Mouse (Mus musculus) myocyte (in vitro differentiated cells): ENCODE data around the gene Ints14. TPM values are rescaled to one million over a fixed set of nuclear protein-coding genes. Genes with fewer than 3 reads are reported as not detected.

ENCODE experiments used
- H3K27me3 ChIP-seq: one replicate; pipeline ENCODE4 v1.6.1; 2011; ENCODE audit not compliant: control insufficient read depth, insufficient read depth, insufficient read length
- H3K36me3 ChIP-seq: one replicate; pipeline ENCODE4 v1.6.1; 2011; ENCODE audit not compliant: control insufficient read depth, insufficient read depth
- H3K4me2 ChIP-seq: one replicate; pipeline ENCODE4 v1.6.1; 2011; ENCODE audit warnings: low read depth, control low read depth
- H3K4me3 ChIP-seq: one replicate; pipeline ENCODE4 v1.5.1; 2011; ENCODE audit warnings: mild to moderate bottlenecking, control low read depth, moderate library complexity
- H3K79me2 ChIP-seq: one replicate; pipeline ENCODE4 v1.6.1; 2011; ENCODE audit not compliant: control insufficient read depth, insufficient read depth
- H3ac ChIP-seq: one replicate; pipeline ENCODE4 v1.6.1; 2011; ENCODE audit not compliant: control insufficient read depth, insufficient read length
- CEBPB ChIP-seq: IDR thresholded peaks from 2 replicates; pipeline ENCODE4 v1.6.1; 2011; ENCODE audit warnings: mild to moderate bottlenecking, moderate library complexity; ENCODE audit not compliant: poor library complexity, insufficient read depth, severe bottlenecking
- E2F4 ChIP-seq: IDR thresholded peaks from one replicate; pipeline ENCODE4 v1.6.1; 2011; ENCODE audit warnings: mild to moderate bottlenecking, control low read depth, moderate library complexity; ENCODE audit not compliant: insufficient read depth
- MAX ChIP-seq: IDR thresholded peaks from one replicate; pipeline ENCODE4 v1.6.1; 2011; ENCODE audit warnings: low read depth, mild to moderate bottlenecking, control low read depth
- MYOD1 ChIP-seq, 3 experiments: IDR thresholded peaks; one replicate each; pipeline ENCODE4 v1.6.1; 2011; ENCODE audit warnings: control low read depth in 2 of 3, low read depth in 2 of 3, mild to moderate bottlenecking in 2 of 3, moderate library complexity in 1 of 3; ENCODE audit not compliant: insufficient read length in 2 of 3, control insufficient read depth in 1 of 3
- MYOG ChIP-seq, 3 experiments: IDR thresholded peaks; one replicate each; pipeline ENCODE4 v1.6.1; 2011; ENCODE audit warnings: control low read depth in 2 of 3, low read depth in 2 of 3, mild to moderate bottlenecking in 2 of 3; ENCODE audit not compliant: insufficient read length in 2 of 3, control insufficient read depth in 1 of 3, insufficient read depth in 1 of 3
- POLR2A ChIP-seq: IDR thresholded peaks from one replicate; pipeline ENCODE4 v1.6.1; 2011; ENCODE audit warnings: low read depth, mild to moderate bottlenecking, control low read depth, moderate library complexity; ENCODE audit not compliant: insufficient read length
- POLR2AphosphoS2 ChIP-seq: IDR thresholded peaks from one replicate; pipeline ENCODE4 v1.6.1; 2011; ENCODE audit warnings: low read depth, control low read depth; ENCODE audit not compliant: insufficient read length
- REST ChIP-seq: IDR thresholded peaks from one replicate; pipeline ENCODE4 v1.6.1; 2011; ENCODE audit warnings: mild to moderate bottlenecking, control low read depth, moderate library complexity; ENCODE audit not compliant: insufficient read depth, insufficient read length
- SRF ChIP-seq: IDR thresholded peaks from one replicate; pipeline ENCODE4 v1.6.1; 2011; ENCODE audit warnings: low read depth; ENCODE audit not compliant: control insufficient read depth, insufficient read length
- TCF12 ChIP-seq: IDR thresholded peaks from one replicate; pipeline ENCODE4 v1.6.1; 2011; ENCODE audit warnings: mild to moderate bottlenecking, control low read depth; ENCODE audit not compliant: poor library complexity, insufficient read depth, severe bottlenecking
- TCF3 ChIP-seq: IDR thresholded peaks from one replicate; pipeline ENCODE4 v1.6.1; 2011; ENCODE audit warnings: low read depth, control low read depth; ENCODE audit not compliant: insufficient read length
- USF1 ChIP-seq: IDR thresholded peaks from one replicate; pipeline ENCODE4 v1.6.1; 2011; ENCODE audit warnings: low read depth, mild to moderate bottlenecking, control low read depth, moderate library complexity
- polyA plus RNA-seq: library from polyadenylated mRNA; unstranded; fragments of >200 nt; fragmentation: generic; extraction: Trizol; gene quantifications from one replicate; pipeline ENCODE4 v1.2.1, GENCODE M21; 2012; ENCODE audit warnings: missing spikeins

Gene Ints14
- polyA plus RNA-seq, 1 experiment, result 19.4 TPM

GRCm38 (mm10) chr9:64934015-64934754 lies 26.5 kb upstream of the Ints14 start:
- no peak for TF ChIP-seq USF1
- no peak for TF ChIP-seq TCF3
- TF ChIP-seq POLR2AphosphoS2, result no peak
- TF ChIP-seq E2F4, result no peak
- no peak for TF ChIP-seq CEBPB
- TF ChIP-seq MYOG (IDR thresholded peaks at IDR 0.05; ENCODE audit: control insufficient read depth in 1 of 3, insufficient read depth in 1 of 3, insufficient read length in 2 of 3, low read depth in 2 of 3), result peak in 1 of 3 experiments; percentile 7
- H3K79me2 ChIP-seq, result no peaks in the 10 kb centered on the region
- H3ac ChIP-seq, result no peak overlapping the region
- no peak overlapping the region for H3K4me2 ChIP-seq
- peaks cover 19% of the 10 kb centered on the region for H3K27me3 ChIP-seq
- no peaks in the 10 kb centered on the region for H3K36me3 ChIP-seq
- H3K4me3 ChIP-seq, result no peak overlapping the region

DNA sequence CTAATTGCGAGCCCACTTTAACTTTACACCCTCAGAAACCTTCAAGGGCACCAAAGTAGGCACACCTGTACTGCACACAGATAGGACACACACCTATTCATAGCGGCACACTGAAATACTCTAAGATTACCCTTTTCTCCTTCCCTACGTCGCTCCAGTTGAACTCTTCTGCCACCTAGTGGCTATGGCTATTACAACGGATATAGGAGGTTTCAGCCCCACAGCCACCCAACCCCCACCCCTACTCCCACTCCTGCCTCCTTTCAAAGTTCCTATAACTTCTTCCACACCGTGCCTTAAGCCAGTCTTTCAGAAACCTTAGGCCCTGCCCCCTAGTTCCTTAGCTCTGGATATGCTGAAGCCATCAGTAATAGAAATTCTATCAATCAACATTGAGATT lies 24.2 kb upstream of the Ints14 start:
- TF ChIP-seq POLR2AphosphoS2 (no peak), MYOD1 (IDR thresholded peaks at IDR 0.05; ENCODE audit: control insufficient read depth in 1 of 3, insufficient read length in 2 of 3, low read depth in 2 of 3) (no peak), POLR2A (no peak), E2F4 (no peak), MYOG (IDR thresholded peaks at IDR 0.05; ENCODE audit: control insufficient read depth in 1 of 3, insufficient read depth in 1 of 3, insufficient read length in 2 of 3, low read depth in 2 of 3) (no peak), CEBPB (no peak), TCF3 (no peak), REST (no peak), TCF12 (no peak), USF1 (no peak), MAX (no peak), SRF (no peak)
- H3K4me2 ChIP-seq, result peak overlapping the region; percentile 36
- no peaks in the 10 kb centered on the region for H3K79me2 ChIP-seq
- H3K27me3 ChIP-seq, result peaks cover 23% of the 10 kb centered on the region
- H3ac ChIP-seq, result no peak overlapping the region
- H3K36me3 ChIP-seq, result no peaks in the 10 kb centered on the region
- H3K4me3 ChIP-seq, result no peak overlapping the region

GRCm38 (mm10) chr9:64937491-64937890 lies 23.2 kb upstream of the Ints14 start:
- Histone ChIP-seq H3K4me2 (no peak overlapping the region), H3K27me3 (peaks cover 21% of the 10 kb centered on the region), H3K4me3 (no peak overlapping the region), H3ac (no peak overlapping the region), H3K36me3 (no peaks in the 10 kb centered on the region), H3K79me2 (no peaks in the 10 kb centered on the region)
- TF ChIP-seq POLR2A, result no peak
- no peak for TF ChIP-seq REST
- no peak for TF ChIP-seq MYOG (IDR thresholded peaks at IDR 0.05; ENCODE audit: control insufficient read depth in 1 of 3, insufficient read depth in 1 of 3, insufficient read length in 2 of 3, low read depth in 2 of 3)
- no peak for TF ChIP-seq USF1

- Histone ChIP-seq H3K36me3 (no peaks in the 10 kb centered on the region), H3ac (no peak overlapping the region), H3K4me3 (no peak overlapping the region), H3K4me2 (no peak overlapping the region), H3K79me2 (no peaks in the 10 kb centered on the region), H3K27me3 (peaks cover 26% of the 10 kb centered on the region)
- TF ChIP-seq SRF, result no peak
- TF ChIP-seq USF1, result no peak
- TF ChIP-seq CEBPB, result no peak
- TF ChIP-seq MYOD1 (IDR thresholded peaks at IDR 0.05; ENCODE audit: control insufficient read depth in 1 of 3, insufficient read length in 2 of 3, low read depth in 2 of 3), result no peak
- no peak for TF ChIP-seq TCF3
- no peak for TF ChIP-seq TCF12
- TF ChIP-seq E2F4, result no peak
- TF ChIP-seq MYOG (IDR thresholded peaks at IDR 0.05; ENCODE audit: control insufficient read depth in 1 of 3, insufficient read depth in 1 of 3, insufficient read length in 2 of 3, low read depth in 2 of 3), result no peak
- no peak for TF ChIP-seq POLR2AphosphoS2
- no peak for TF ChIP-seq POLR2A
- TF ChIP-seq MAX, result no peak
- TF ChIP-seq REST, result no peak
Observed at GRCm38 (mm10) chr9:64938535-64938934, 22.2 kb upstream of the Ints14 start.

DNA sequence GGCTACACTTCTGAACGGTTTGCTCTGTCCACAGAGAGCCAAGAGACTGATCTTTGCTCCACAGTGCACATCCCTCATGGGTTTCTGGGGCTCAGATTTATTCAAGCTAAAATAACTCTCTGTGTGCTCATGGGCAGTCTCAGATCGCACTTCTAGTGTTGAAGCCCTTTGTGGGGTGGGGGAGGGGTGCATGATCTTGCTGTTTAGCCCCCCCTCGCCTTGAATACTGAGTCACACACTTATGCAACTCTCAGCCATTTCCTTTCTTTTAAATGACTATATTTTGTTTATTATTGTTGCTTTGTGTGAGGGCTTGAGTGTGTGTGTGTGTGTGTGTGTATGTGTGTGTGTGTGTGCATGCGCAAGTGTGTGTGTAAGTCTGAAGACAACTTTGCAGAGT lies 21.4 kb upstream of the Ints14 start:
- Histone ChIP-seq H3ac (no peak overlapping the region), H3K36me3 (no peaks in the 10 kb centered on the region), H3K4me2 (no peak overlapping the region), H3K27me3 (peaks cover 34% of the 10 kb centered on the region), H3K4me3 (no peak overlapping the region), H3K79me2 (no peaks in the 10 kb centered on the region)
- TF ChIP-seq CEBPB (0 out of 2 replicates have a peak, but pooled peaks have one; percentile 3), E2F4 (no peak)
